Mouse (Mus musculus): Measurements from ENCODE around the gene Hydin. TPM values are rescaled to one million over a fixed set of nuclear protein-coding genes. Genes with fewer than 3 reads are reported as not detected.
A peak's percentile ranks its signal among the peaks of the same experiment; 100 is the strongest.
"Not testable (repeated sequence)": the region's sequence is repeated elsewhere in the genome, so short reads cannot be mapped to it uniquely, and the experiment has no call there.

Hydin gene
- polyA plus RNA-seq, 1 experiment from 2014 or later = 0.31 TPM

GRCm38 (mm10) chr8:110270659-110271058 is 3.9 kb downstream of the Hydin start:
- Histone ChIP-seq H3K4me3 (no peak overlapping the region), H3K36me3 (ENCODE audit: poor library complexity, severe bottlenecking) (no peaks in the 10 kb centered on the region), H3K9ac (no peak overlapping the region), H3K4me1 (peaks cover 20% of the 10 kb centered on the region), H3K27ac (no peak overlapping the region), H3K4me2 (no peak overlapping the region), H3K9me3 (replicated peaks) (no peaks in the 10 kb centered on the region), H3K27me3 (peaks cover 6% of the 10 kb centered on the region; the same call in 1 of the 2 replicates)
- ATAC-seq = no peak
- WGBS = 92% methylated on average over 4 of the region's 4 CpGs

- ATAC-seq = no peak
- WGBS = 68% methylated on average over 2 of the region's 2 CpGs
- Histone ChIP-seq H3K27ac (no peak overlapping the region), H3K4me1 (peaks cover 25% of the 10 kb centered on the region), H3K4me2 (no peak overlapping the region), H3K4me3 (no peak overlapping the region), H3K36me3 (ENCODE audit: poor library complexity, severe bottlenecking) (no peaks in the 10 kb centered on the region), H3K9ac (no peak overlapping the region), H3K27me3 (peaks cover 3% of the 10 kb centered on the region; the same call in 1 of the 2 replicates), H3K9me3 (replicated peaks) (no peaks in the 10 kb centered on the region)
Observed at GRCm38 (mm10) chr8:110273394-110273793, 6.6 kb downstream of the Hydin start.

GRCm38 (mm10) chr8:110275465-110276258 is 8.9 kb downstream of the Hydin start:
- Histone ChIP-seq H3K9me3 (replicated peaks) (no peaks in the 10 kb centered on the region), H3K9ac (no peak overlapping the region), H3K27me3 (no peaks in the 10 kb centered on the region; the same call in 1 of the 2 replicates), H3K27ac (peak overlapping the region; percentile 73), H3K4me2 (peak overlapping the region; percentile 41), H3K4me1 (peaks cover 25% of the 10 kb centered on the region), H3K36me3 (ENCODE audit: poor library complexity, severe bottlenecking) (no peaks in the 10 kb centered on the region), H3K4me3 (no peak overlapping the region)
- ATAC-seq = peak; percentile 88
- 25% methylated on average over 21 of the region's 21 CpGs for WGBS

GRCm38 (mm10) chr8:110276259-110276560 is 9.4 kb downstream of the Hydin start:
- Histone ChIP-seq H3K4me3 (no peak overlapping the region), H3K27ac (peak overlapping the region; percentile 73), H3K27me3 (no peaks in the 10 kb centered on the region; the same call in 1 of the 2 replicates), H3K4me2 (0 out of 2 replicates have a peak overlapping the region, but pooled peaks have one; percentile 41), H3K9ac (no peak overlapping the region), H3K4me1 (peaks cover 25% of the 10 kb centered on the region), H3K9me3 (replicated peaks) (no peaks in the 10 kb centered on the region), H3K36me3 (ENCODE audit: poor library complexity, severe bottlenecking) (no peaks in the 10 kb centered on the region)
- 63% methylated on average over 1 of the region's 1 CpGs for WGBS
- ATAC-seq = no peak

GRCm38 (mm10) chr8:110312715-110313114 is 45.9 kb downstream of the Hydin start:
- Histone ChIP-seq H3K9ac (no peak overlapping the region), H3K4me3 (no peak overlapping the region), H3K36me3 (ENCODE audit: poor library complexity, severe bottlenecking) (no peaks in the 10 kb centered on the region), H3K4me1 (no peaks in the 10 kb centered on the region), H3K4me2 (no peak overlapping the region), H3K9me3 (replicated peaks) (no peaks in the 10 kb centered on the region), H3K27ac (no peak overlapping the region), H3K27me3 (no peaks in the 10 kb centered on the region)
- no peak for ATAC-seq
- 84% methylated on average over 2 of the region's 2 CpGs for WGBS

GRCm38 (mm10) chr8:110315826-110316225 is 49.0 kb downstream of the Hydin start:
- Histone ChIP-seq H3K27ac (no peak overlapping the region), H3K4me2 (no peak overlapping the region), H3K9ac (no peak overlapping the region), H3K27me3 (no peaks in the 10 kb centered on the region), H3K4me1 (no peaks in the 10 kb centered on the region), H3K9me3 (replicated peaks) (no peaks in the 10 kb centered on the region), H3K4me3 (no peak overlapping the region), H3K36me3 (ENCODE audit: poor library complexity, severe bottlenecking) (no peaks in the 10 kb centered on the region)
- ATAC-seq = no peak
- 73% methylated on average over 7 of the region's 7 CpGs for WGBS

- no peak overlapping the region for H3K27ac ChIP-seq
- H3K4me2 ChIP-seq = no peak overlapping the region
- no peak overlapping the region for H3K9ac ChIP-seq
- no peaks in the 10 kb centered on the region for H3K27me3 ChIP-seq
- H3K4me3 ChIP-seq = no peak overlapping the region
- H3K36me3 ChIP-seq (ENCODE audit: poor library complexity, severe bottlenecking) = no peaks in the 10 kb centered on the region
- WGBS = 79% methylated on average over 4 of the region's 4 CpGs
- H3K4me1 ChIP-seq = no peaks in the 10 kb centered on the region
- no peaks in the 10 kb centered on the region for H3K9me3 ChIP-seq (replicated peaks)
- no peak for ATAC-seq
Observed at GRCm38 (mm10) chr8:110319586-110319985, 52.8 kb downstream of the Hydin start.

GRCm38 (mm10) chr8:110321446-110321845 is 54.7 kb downstream of the Hydin start:
- Histone ChIP-seq H3K9me3 (replicated peaks) (no peaks in the 10 kb centered on the region), H3K27ac (no peak overlapping the region), H3K27me3 (no peaks in the 10 kb centered on the region), H3K9ac (no peak overlapping the region), H3K4me2 (no peak overlapping the region), H3K4me1 (no peaks in the 10 kb centered on the region), H3K4me3 (no peak overlapping the region), H3K36me3 (ENCODE audit: poor library complexity, severe bottlenecking) (no peaks in the 10 kb centered on the region)
- 81% methylated on average over 2 of the region's 2 CpGs for WGBS
- no peak for ATAC-seq

- no peaks in the 10 kb centered on the region for H3K9me3 ChIP-seq (replicated peaks)
- H3K4me2 ChIP-seq = no peak overlapping the region
- 80% methylated on average over 10 of the region's 10 CpGs for WGBS
Observed at GRCm38 (mm10) chr8:110323981-110324574, 57.3 kb downstream of the Hydin start.

GRCm38 (mm10) chr8:110327120-110327519 is 60.3 kb downstream of the Hydin start:
- not testable (repeated sequence) for H3K4me2 ChIP-seq; H3K27ac ChIP-seq; H3K36me3 ChIP-seq (ENCODE audit: poor library complexity, severe bottlenecking); H3K4me1 ChIP-seq; ATAC-seq; H3K9me3 ChIP-seq (replicated peaks); H3K27me3 ChIP-seq; H3K9ac ChIP-seq; H3K4me3 ChIP-seq

More at GRCm38 (mm10) chr8:110323981-110324574, 57.3 kb downstream of the Hydin start:
- Histone ChIP-seq H3K4me3 (no peak overlapping the region), H3K36me3 (ENCODE audit: poor library complexity, severe bottlenecking) (no peaks in the 10 kb centered on the region), H3K27ac (no peak overlapping the region), H3K27me3 (no peaks in the 10 kb centered on the region), H3K4me1 (no peaks in the 10 kb centered on the region), H3K9ac (no peak overlapping the region)
- no peak for ATAC-seq

- H3K4me3 ChIP-seq = no peak overlapping the region
- H3K36me3 ChIP-seq (ENCODE audit: poor library complexity, severe bottlenecking) = no peaks in the 10 kb centered on the region
- H3K9me3 ChIP-seq (replicated peaks) = no peaks in the 10 kb centered on the region
- H3K27ac ChIP-seq = no peak overlapping the region
- ATAC-seq = no peak
- H3K4me2 ChIP-seq = no peak overlapping the region
- WGBS = 69% methylated on average over 7 of the region's 7 CpGs
- no peaks in the 10 kb centered on the region for H3K4me1 ChIP-seq
- H3K9ac ChIP-seq = no peak overlapping the region
- H3K27me3 ChIP-seq = no peaks in the 10 kb centered on the region
Observed at GRCm38 (mm10) chr8:110333376-110333775, 66.6 kb downstream of the Hydin start.

GRCm38 (mm10) chr8:110339447-110339846 is 72.7 kb downstream of the Hydin start:
- Histone ChIP-seq H3K4me3 (no peak overlapping the region), H3K27me3 (no peaks in the 10 kb centered on the region), H3K27ac (no peak overlapping the region), H3K9me3 (replicated peaks) (no peaks in the 10 kb centered on the region), H3K4me2 (no peak overlapping the region), H3K9ac (no peak overlapping the region), H3K36me3 (ENCODE audit: poor library complexity, severe bottlenecking) (no peaks in the 10 kb centered on the region), H3K4me1 (no peaks in the 10 kb centered on the region)
- no peak for ATAC-seq
- WGBS = 77% methylated on average over 2 of the region's 2 CpGs

Measured in forebrain, embryonic 13.5 days (tissue).